Mouse (Mus musculus): ENCODE data around the gene Nup107.
"Not testable (repeated sequence)": the region's sequence is repeated elsewhere in the genome, so short reads cannot be mapped to it uniquely, and the experiment has no call there.

The Nup107 gene

DNA sequence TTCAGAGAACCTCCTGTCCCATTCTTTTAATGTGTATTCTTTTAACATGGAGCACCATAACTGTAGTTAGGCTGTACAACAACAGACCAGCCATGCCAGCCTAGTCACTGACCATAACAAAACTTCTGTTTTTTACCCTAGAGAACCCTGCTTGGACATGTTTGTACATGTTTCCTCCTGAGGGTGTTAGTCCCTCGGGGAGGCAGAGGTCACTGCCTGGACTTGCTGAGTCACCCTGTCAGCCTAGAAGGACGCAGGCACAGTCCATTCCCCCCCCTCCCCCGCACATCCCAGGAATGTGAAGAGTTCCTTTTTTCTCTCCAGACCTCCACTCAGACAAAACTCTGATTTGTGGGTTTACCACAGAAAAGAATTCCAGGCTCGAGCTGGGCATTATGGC lies 74.9 kb downstream of the Nup107 start:
- DNase-seq (ENCODE audit: low spot score): peak; percentile 64

DNA sequence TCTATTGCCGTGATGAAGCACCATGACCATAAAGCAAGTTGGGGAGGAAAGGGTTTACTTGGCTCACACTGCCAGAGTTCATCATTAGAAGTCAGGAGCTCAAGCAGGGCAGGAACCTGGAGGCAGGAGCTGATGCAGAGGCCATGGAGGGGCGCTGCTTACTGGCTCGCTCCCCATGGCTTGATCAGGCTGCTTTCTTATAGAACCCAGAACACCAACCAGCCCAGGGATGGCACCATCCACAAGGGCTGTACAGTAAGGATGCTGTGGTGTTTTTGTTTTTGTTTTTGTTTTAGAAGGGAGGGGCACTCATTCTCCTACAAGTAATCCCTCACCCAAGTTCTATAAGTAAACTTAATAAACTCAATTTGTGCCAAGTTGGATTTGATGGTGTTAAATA lies 75.8 kb downstream of the Nup107 start:
- DNase-seq (ENCODE audit: low spot score): no peak

DNA sequence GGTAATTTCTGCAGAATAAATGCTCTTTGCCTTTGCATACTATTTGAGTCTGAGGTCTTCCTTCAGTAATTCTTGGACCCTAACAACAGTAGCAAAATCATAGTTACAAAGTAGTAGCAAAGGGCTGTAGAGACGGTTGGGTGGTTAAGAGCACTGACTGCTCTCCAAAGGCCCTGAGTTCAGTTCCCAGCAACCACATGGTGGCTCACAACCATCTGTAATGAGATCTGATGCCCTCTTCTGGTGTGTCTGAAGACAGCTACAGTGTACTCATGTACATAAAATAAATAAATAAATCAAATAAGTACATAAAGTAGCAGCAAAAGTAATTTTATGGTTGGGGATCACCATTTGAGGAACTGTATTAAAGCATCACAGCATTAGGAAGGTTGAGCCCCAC lies 76.9 kb downstream of the Nup107 start:
- not testable (repeated sequence) for DNase-seq (ENCODE audit: low spot score)

DNA sequence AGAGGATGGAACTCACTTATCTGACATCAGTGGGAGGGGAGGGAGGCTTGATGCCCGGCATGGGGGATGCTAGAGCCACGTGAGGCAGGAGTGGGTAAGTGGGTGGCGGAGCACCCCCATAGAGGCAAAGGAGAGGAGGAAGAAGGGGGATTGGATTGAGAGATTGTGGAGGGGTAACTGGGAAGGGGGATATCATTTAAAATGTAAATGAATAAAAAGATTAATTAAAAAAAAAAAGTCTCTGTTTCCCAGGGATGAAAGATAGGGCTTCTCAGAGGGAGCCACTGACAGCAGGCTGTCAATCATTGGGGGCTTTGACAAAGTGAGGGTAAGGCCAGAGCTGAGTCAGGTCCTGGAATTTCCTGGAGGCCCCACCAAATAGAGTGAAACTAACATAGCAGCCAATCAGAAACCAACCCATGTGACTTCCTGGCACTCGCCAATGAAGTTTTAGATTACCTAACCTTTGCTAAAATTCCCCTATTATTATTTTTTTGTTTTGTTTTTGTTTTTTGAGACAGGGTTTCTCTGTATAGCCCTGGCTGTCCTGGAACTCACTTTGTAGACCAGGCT lies 77.5 kb downstream of the Nup107 start:
- DNase-seq (ENCODE audit: low spot score): no peak

DNA sequence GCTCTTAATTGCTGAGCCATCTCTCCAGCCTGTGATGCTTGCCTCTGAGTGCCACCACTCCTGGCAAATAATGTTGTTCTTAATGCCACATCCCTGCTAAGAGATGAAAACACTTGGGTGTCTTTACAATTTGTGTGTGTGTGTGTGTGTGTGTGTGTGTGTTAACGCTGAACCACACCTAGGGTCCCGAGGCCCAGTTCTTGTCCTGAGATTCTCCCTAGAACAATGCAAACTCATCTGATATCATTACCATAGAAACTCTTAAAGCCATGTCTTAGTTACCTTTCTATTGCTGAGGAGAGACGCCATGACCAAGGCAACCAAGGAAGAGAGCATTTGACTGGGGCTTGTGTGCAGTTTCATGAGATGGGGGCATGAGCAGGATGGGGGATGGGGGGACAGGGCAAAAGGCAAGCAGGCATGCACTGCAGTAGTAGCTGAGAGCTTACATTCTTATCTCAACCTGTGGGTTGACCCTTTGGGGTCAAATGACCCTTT lies 78.4 kb downstream of the Nup107 start:
- no peak for DNase-seq (ENCODE audit: low spot score)

DNA sequence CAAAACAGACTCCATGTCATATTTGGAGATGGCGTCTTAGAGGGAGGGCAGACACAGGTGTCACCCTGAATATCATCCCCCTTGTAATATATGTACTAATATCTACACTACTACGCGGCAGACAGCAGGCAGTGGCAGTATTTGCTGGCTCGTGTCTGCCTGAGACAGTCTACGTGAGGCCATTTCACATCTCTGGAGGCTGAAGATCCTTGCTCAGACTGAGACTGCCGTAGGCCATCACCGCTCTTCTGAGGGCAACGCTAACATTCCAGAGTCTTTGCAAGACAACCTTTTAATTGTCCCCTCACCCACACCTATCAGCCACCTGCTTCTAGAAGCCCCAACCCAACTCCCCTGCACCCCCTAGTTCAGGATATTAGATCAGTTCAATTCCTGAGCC lies 79.0 kb downstream of the Nup107 start:
- no peak for DNase-seq (ENCODE audit: low spot score)

DNA sequence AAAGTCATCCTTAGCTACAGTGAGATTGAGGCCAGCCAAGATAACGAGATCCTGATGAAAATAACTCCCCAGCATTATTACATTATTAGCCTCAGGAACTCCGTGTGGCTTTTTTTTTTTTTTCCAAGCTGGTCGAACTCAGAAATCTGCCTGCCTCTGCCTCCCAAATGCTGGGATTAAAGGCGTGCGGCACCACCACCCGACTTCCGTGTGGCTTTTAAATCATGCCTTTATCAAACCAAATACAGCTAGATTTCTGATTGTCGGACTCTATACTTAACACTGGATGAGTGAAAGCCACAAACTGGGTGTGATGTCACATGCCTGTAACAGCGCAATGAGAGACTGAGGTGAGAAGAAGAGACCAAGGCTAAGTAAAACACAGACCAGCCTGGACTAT lies 79.6 kb downstream of the Nup107 start:
- no peak for DNase-seq (ENCODE audit: low spot score)

DNA sequence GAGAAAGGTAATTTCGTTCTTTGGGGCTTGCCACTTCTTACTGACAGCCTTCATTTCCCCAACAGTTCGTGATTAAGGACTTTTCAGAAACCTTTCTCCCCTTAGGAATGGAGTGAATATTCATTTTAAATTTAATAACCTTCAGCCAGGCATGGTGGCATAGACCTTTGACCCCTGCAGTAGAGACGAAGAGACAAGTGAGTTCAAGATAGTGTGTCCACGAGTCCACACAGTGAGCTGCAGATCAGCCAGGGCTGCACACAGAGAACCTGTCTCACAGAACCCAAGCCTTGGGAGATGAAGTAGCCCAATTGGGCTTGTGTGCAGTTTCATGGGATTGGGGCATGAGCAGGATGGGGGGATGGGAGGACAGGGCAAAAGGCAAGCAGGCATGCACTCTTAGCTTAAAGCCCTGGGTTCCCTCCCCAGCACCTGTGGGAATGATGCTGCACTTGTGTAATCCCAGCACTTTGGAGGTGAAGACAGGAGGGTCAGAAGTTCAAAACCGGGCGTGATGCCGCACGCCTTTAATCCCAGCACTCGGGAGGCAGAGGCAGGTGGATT lies 80.2 kb downstream of the Nup107 start:
- DNase-seq (ENCODE audit: low spot score): no peak

DNA sequence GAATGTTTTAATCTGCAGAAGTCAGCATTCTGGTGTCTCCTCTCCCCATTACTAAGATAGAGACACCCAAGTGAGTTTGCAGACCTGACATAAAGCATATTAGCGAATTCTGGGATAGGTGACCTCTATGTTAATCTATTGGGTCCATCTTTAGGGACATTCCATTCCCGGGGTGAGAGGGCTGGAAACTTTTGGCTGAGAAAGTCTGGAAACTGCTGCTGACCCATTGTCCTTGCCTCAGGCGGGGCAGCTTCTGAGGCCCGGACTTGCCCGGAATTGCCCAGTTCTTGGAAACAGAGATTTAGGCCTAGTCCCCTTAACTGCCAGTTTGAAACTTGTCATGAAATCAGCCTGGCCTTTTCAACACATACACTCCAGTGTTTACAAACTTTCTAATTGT lies 81.1 kb downstream of the Nup107 start:
- DNase-seq (ENCODE audit: low spot score): peak; percentile 27

DNA sequence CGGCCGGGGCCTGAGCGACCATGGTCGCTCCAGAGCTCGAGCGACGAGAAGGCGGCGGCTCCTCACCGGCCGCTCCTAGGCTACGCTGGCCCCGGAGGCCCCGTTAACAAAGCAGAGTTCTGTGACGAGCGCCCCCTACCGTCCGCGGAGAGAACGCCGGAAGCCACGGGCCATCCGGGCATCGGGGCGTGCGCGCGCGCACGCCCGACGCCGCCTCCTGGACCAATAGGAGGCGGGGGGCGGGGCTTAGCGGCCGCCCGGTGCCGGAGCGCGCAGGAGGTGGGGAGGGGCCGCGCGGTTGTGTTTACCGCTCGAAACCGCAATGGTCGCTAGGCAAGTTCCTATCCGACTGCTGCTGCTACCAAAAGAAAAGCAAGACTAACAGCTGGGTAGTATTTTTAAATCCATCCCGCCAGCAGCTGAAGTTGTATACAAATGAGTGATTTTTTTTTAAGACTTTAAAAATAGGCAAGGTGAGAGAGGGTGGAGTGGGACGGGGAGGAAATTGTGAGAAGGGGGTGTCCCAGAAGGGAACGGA lies 81.8 kb downstream of the Nup107 start, which contains the start of gene Mdm2:
TSS of gene Mdm2 (minus strand) at position 155 of the 538 bp plus-strand sequence.
- DNase-seq (ENCODE audit: low spot score): peak; percentile 98

DNA sequence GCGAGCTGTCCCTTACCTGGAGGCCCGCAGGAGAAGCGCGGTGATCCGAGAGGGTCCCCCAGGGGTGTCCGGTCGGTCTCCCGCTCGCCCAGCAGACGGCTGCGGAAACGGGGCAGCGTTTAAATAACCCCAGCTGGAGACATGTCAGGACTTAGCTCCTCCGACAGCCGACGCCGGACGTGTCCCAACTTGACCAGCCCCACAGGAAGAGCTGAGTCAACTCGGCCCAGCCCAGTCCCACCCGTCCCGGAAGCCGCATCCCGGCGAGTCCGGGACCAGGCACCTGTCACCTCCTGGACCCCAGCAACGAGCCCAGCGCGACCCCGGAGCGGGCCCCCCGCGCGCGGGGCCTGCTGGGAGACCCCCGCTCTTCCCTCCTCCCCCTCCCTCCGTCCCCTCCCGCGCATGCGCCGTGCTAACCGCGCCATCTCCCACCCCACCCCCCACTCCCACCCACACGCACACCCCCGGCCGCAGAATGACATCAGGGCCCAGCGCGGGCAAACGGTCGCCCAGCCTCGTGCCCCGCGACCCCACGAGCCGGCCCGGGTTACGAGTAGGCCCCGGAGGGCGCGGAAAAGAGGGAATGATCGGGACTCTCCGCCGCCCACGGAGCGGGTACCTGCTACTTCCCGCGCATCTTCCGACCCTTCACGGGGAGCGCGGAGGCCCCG lies 82.4 kb downstream of the Nup107 start:
- peak; percentile 92 for DNase-seq (ENCODE audit: low spot score)

DNA sequence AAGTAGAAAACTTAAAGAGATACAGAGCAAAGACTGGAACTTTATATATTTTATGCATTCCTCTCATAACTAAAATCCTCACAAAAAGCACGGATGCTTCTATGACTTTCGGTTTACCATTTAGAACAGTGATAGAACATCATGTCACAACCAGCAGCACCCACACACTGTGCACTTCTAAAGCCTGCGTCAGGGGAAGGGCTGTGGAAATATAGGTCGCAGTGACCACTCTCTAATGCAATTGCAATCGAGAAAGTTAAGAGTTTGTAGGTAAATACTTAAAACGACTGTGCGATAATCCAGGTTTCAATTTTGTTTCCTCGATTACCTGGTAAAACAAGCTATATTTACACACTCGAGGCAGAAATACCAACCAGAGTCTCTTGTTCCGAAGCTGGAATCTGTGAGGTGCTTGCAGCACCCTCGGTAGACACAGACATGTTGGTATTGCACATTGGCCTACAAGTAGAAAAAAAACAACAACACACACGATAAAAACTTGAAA lies 83.1 kb downstream of the Nup107 start:
- no peak for DNase-seq (ENCODE audit: low spot score)

DNA sequence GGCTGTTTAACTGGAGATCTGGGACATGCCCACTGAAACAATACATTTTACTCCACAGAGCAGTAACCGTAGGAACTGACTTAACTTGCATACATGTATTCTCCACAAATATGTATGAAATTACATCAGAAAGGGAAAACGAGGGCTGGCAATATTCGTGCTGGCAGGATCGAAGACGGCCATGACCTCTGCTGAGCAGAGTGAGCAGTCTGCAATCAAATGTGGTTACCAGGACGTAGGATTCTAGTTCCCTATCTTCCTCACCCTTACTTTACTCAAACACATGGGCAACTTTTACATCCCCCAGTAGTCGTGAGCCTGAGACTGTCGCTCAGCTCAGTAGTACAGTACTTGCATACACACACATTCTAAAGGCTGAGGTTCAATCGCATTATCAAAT lies 83.6 kb downstream of the Nup107 start:
- DNase-seq (ENCODE audit: low spot score): no peak

DNA sequence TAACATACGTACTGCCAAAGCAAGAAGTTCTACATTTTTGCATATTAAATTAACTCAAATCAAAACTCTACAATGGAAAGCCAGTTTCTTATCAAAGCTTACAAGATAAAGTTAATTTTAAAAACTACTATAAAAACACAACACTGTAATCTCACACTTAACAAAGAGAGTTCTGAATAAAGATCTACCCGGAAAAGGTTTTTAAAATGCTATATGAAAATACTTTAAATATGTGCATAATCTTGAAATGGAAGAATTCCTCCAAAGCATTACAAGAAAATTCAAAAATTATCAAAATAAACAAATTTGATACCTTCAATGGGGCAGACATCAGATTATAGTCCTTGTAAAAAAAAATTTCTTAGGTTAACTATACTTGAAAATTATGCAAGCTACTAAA lies 84.1 kb downstream of the Nup107 start:
- DNase-seq (ENCODE audit: low spot score): no peak

DNA sequence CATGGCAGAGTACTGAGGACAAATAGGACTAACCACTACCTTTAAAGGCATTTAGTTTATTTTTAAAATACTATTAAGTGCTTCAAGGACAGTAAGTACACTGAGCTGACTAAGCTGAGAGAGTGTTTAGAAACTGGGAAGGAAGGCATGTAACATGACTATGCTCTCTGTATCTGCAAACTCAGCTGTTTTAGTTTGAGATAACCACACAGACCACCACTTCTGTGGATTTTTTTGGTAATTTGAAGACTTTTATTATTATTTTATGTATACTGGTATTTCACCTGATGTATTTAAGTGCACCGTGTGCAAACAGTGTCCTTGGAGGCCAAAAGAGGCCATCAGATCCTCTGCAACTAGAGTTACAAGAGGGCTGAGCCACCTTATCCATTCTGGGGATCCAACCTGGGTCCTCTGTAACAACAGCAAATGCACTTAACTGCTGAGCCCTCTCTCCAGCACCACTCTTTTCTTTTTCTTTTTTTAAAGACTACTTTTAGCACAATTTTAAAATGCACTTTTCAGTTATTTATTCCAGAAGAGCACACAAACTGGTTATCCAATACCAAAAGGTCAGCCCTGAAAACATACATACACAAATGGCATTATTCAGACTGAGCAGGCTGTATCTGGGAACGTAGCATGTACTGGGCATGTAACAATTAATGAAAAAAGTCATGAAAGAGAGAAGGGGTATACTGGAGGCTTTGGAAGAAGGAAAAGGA lies 85.2 kb downstream of the Nup107 start:
- no peak for DNase-seq (ENCODE audit: low spot score)

DNA sequence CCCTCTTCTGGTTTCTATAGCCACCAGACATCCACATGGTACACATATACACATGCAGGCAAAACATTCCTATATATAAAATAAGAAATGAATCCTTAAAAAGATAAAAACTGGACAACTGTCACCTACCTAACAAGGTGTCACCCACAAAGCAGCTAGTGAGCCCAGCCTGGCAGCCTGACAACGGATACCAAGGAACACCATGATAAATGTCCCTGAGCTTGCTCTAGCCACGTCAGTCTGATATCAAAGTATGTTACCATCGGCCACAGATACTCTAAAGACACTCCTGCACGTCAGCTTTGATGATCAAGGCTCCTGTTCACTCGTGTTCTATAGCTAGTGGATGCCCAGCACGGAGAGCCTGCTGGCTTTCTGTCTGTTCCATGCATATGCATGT lies 86.1 kb downstream of the Nup107 start:
- DNase-seq (ENCODE audit: low spot score): no peak

DNA sequence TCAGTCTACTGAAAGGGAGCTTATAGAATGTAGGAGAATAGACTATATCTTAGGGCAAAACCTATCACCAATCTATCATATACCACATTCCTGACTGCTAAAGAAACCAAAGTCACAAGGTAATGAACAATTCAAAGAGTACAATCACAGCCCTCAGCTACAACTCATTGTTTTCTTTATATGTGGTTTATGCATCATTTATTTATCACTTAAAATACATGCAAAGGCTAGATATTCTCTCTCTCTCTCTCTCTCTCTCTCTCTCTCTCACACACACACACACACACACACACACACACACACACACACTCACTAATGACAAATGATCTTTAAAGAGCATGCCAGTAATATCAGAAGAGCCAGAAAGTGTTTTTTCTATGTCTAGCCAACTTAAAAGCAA lies 86.7 kb downstream of the Nup107 start:
- DNase-seq (ENCODE audit: low spot score): no peak

DNA sequence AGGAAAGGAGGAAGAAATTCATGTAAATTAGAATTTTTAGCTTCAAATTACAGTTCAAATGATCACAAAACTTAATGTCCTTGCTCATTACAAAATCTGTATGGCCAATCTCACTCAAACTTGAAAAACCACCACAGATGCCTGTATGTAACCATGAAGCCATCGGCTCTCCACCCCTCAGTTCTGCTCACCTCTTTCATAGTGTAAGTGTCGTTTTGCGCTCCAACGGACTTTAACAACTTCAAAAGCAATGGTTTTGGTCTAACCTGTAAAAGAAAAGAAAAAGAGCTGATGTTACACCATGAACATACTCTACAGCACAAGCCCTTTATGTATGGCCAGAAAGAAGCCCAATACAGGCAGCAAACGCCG lies 87.6 kb downstream of the Nup107 start:
- no peak for DNase-seq (ENCODE audit: low spot score)

DNA sequence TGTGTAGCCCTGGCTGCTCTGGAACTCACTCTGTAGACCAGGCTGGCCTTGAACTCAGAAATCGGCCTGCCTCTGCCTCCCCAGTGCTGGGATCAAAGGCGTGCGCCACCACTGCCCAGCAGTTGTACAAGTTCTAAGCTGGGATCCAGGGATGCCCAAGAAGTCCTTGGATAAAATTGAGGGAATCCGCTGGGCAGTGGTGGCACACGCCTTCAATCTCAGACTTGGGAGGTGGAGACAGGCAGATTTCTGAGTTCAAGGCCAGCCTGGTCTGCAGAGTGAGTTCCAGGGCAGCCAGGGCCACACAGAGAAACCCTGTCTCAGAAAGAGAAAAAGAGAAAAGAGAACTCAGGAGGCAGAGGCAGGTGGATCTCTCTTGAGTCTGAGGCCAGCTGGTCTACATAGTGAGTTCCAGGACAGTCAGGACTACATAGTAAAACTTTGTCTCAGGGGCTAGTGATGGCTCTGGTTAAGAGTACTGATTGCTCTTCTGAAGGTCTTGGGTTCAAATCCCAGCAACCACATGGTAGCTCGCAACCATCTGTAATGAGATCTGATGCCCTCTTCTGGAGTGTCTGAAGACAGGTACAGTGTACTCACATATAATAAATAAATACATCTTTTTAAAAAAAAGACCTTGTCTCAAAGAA lies 88.1 kb downstream of the Nup107 start:
- not testable (repeated sequence) for DNase-seq (ENCODE audit: low spot score)

DNA sequence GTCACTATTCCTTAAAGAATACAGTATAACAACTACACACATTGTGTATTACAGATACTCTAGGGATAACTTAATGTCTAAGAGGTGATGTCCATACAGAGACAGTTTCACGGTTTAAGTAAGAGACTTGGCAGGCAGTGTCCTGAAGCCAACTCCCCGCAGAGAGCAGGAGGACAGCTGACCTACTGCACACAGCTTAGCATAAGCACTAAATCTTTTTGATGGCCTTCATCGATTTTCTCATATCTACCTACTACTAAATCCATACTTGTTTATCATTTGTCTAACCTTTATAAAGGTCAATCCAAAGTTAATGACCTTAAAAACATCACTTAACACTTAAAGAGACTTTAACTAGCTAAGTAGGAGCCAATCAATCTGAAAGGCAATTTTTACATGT lies 89.0 kb downstream of the Nup107 start:
- DNase-seq (ENCODE audit: low spot score): no peak

DNA sequence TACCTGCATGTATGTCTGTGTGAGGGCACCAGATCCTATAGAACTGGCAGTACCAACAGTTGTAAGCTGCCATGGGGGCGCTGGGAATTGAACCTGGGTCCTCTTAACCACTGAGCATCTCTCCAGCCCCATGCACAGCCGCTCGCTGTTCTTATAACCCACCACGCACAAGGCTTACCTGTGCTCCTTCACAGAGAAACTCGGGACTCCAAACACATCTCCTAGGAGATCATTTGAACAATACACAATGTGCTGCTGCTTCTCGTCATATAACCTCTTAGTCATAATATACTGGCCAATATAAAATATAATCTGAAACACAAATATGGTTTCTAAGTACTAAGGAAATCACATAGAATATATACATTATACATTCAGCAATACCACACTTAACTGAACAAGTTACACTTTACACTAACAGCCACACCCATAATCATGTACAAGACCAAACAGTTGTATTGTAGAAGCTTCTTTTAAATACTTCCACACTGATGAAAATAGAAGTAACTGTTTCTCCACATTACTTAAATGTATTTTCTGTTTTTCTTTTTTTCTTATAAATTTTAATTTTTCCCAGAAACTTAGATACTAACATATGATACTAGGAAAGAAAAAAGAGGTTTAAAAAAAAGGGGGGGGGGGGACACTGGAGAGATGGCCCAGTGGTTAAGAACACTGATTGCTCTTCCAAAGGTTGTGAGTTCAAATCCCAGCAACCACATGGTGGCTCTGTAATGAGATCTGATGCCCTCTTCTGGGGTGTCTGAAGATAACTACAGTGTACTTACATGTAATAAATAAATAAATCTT lies 90.3 kb downstream of the Nup107 start:
- no peak for DNase-seq (ENCODE audit: low spot score)
